Mouse (Mus musculus): ENCODE results near the gene Wdr5. TPM values are rescaled to one million over a fixed set of nuclear protein-coding genes. Genes with fewer than 3 reads are reported as not detected.

The Wdr5 gene
- total RNA-seq, 2 experiments from 2014 or later: 26.7 to 27.2 TPM

DNA sequence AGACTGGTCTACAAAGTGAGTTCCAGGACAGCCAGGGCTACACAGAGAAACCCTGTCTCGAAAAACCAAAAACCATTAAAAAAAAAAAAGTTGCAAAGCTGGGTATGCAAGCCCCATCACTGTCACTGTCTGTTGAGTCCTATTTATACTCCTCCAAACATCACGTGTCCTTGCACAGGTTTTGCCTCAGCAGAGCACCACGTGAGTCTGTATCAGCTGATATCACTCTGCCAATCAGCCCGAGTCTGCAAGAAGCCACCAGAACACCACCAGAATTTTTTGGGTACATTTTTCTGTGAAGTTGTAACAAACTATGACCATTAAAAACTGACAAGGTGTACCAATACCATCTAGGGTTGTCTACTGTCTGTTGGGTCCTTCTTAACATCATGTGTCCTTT is 63.6 kb downstream of the Wdr5 start:
- Histone ChIP-seq H3K4me3 (no peak overlapping the region), H3K27ac (no peak overlapping the region)
- no peak for DNase-seq (ENCODE audit: extremely low spot score in 1 of 2, low spot score in 2 of 2)
- no peak for TF ChIP-seq CTCF (IDR thresholded peaks at IDR 0.05)
- intact Hi-C loops (cut with DNase I): no loop called here

DNA sequence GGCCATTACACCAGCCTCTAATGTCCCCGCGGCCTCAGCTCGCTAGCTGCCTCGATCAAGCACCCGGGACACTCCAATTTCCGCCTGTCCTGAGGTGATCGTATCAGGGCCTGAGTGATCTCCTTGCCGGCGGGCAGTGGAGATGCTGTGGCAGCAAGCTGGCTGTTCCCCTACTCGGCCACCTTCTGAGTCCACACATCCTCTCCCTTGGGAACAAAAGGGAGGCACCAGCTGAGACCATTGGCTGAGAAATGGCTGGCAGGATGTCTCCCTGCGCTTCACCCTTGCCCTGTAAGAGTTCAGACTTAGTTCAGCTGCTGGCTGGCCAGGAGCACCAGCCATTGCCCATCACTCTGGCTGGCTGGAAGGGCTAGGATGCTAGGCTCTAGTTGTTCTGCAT is 67.2 kb downstream of the Wdr5 start:
- no peak overlapping the region for H3K27ac ChIP-seq
- no peak for DNase-seq (ENCODE audit: extremely low spot score in 1 of 2, low spot score in 2 of 2)
- intact Hi-C loops (cut with DNase I): no loop called here
- no peak for TF ChIP-seq CTCF (IDR thresholded peaks at IDR 0.05)
- H3K4me3 ChIP-seq: no peak overlapping the region

DNA sequence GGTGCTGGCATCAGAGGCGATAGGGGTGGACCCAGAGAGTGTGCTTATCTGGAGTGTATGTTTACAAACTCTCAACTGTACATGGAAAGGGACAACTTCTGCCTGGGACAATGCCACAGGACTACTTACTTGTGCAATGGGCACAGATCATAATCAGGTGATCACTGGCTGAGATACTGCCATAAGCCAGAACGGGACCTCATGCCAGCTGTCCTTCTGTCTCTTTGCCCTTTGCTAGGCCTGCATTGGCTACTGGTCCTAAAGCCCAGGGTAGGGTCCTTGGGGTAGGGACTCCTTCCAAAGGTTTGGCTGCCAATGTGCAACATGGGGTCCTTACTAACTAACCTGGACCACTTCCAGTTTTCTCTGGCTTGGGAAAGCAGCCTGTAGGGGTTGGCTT is 68.1 kb downstream of the Wdr5 start:
- no peak for DNase-seq (ENCODE audit: extremely low spot score in 1 of 2, low spot score in 2 of 2)
- no peak overlapping the region for H3K27ac ChIP-seq
- no peak for TF ChIP-seq CTCF (IDR thresholded peaks at IDR 0.05)
- no peak overlapping the region for H3K4me3 ChIP-seq
- intact Hi-C loops (cut with DNase I): no loop called here

DNA sequence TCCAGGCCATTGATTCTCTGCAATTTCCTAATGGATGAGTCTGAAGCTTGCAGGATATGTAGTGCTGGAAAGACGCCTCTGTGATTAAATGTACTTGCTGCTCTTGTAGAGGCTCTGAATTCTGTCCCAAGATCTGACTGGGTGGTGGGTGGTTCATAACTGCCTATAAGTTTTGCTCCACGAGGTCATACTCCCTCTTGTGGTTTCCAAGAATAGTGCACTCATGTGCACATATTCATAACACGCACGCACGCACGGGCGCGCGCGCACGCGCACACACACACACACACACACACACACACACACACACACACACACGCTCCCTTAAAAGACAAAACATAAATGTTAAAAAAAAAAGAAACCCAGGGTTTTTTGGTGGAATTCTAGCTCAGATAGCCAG is 69.6 kb downstream of the Wdr5 start:
- intact Hi-C loops (cut with DNase I): no loop called here
- no peak for TF ChIP-seq CTCF (IDR thresholded peaks at IDR 0.05)
- Histone ChIP-seq H3K4me3 (no peak overlapping the region), H3K27ac (no peak overlapping the region)
- DNase-seq (ENCODE audit: extremely low spot score in 1 of 2, low spot score in 2 of 2): no peak

Other genes starting within 250 kb of the Wdr5 start
- gene Vav2, start 88.1 kb upstream of the Wdr5 start, total RNA-seq (2021): 10 to 100 TPM; 10.2 to 10.5 TPM
- 10 to 100 TPM; 26.7 to 27.6 TPM for gene Brd3os, start 72.8 kb upstream of the Wdr5 start, total RNA-seq (2021)
- 10 to 100 TPM; 43.6 to 52.2 TPM for gene Brd3, start 7.5 kb upstream of the Wdr5 start, total RNA-seq (2021)
- 10 to 100 TPM; 24.4 to 25.4 TPM for gene Rxra, start 161.3 kb downstream of the Wdr5 start, total RNA-seq (2021)